Mouse (Mus musculus) spleen, postnatal 14 days (tissue): Measurements from ENCODE around the gene Nek11.
"Not testable (repeated sequence)": the region's sequence is repeated elsewhere in the genome, so short reads cannot be mapped to it uniquely, and the experiment has no call there.

Experiments
- DNase-seq, 2 experiments: peaks; one replicate each; pipeline ENCODE4 v3.0.0; 2021 to 2022; ENCODE audit warnings: low spot score in 2 of 2

The Nek11 gene

GRCm38 (mm10) chr9:105139204-105139603 lies 256.1 kb downstream of the Nek11 start:
- DNase-seq, result no peak

- no peak for DNase-seq
These were observed 258.9 kb downstream of the Nek11 start for GRCm38 (mm10) chr9:105136404-105136803.

- no peak for DNase-seq
These were observed 260.8 kb downstream of the Nek11 start for GRCm38 (mm10) chr9:105134536-105134935.

- DNase-seq, result no peak
These were observed 263.3 kb downstream of the Nek11 start for GRCm38 (mm10) chr9:105132002-105132367.

DNA sequence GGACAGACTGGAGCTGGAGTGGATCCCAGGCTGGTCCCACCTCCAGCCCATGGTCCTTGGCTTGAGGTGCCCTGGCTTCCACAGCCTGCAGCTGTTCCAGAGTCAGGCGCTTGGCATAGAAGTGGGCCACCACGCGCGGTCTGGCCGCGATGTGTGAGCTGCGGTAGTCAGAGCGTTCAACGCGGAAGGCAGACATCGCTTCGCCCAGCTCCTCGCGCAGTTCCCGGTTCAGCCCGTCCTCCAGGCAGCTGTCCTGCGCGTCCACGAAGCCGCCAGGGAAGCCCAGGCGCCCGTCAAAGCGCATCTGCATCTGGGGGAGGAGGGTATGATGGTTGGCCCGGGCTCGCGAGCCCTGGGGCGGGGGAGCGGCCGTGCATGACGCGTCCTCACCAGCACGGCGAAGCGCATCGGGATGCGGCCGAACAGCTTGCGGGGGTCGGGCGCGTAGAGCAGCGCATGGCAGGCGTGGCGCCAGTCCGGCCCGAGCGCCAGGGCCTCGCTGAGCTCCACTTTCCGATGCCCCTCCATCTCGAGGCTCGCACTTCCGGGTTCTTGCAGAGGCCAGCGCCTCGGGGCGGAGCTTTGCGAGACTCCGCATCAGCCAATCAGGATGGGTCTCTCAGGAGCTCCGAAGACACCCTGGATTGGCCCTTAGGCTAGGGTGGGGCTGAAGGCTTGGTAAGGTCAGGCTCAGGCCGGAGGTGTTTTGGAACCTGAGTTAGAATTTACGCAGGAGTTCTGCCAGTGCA lies 263.9 kb downstream of the Nek11 start, which contains the start of gene Nudt16:
Gene Nudt16, minus strand, starts transcription at position 572 of the 749 bp plus-strand sequence.
- peak; percentile 71 to 76 for DNase-seq

- no peak for DNase-seq
These were observed 265.0 kb downstream of the Nek11 start for GRCm38 (mm10) chr9:105130331-105130730.

GRCm38 (mm10) chr9:105125206-105125605 lies 270.1 kb downstream of the Nek11 start:
- DNase-seq, result not testable (repeated sequence)
